Mouse (Mus musculus): Measurements from ENCODE around the gene Cyb5rl. TPM values are rescaled to one million over a fixed set of nuclear protein-coding genes. Genes with fewer than 3 reads are reported as not detected.

Gene Cyb5rl
- polyA plus RNA-seq, 1 experiment = 9.4 TPM

- no peaks in the 10 kb centered on the region for H3K27me3 ChIP-seq (ENCODE audit: control insufficient read depth, insufficient read depth, low read length)
- H3K4me1 ChIP-seq (replicated peaks; ENCODE audit: control insufficient read depth, insufficient read depth, low read length) = peaks cover 5% of the 10 kb centered on the region; the same call in 1 of the 2 replicates
- no peaks in the 10 kb centered on the region for H3K36me3 ChIP-seq (ENCODE audit: control insufficient read depth, insufficient read depth, low read length)
- WGBS = 97% methylated on average over 4 of the region's 4 CpGs
- no peak for DNase-seq
- H3K27ac ChIP-seq (ENCODE audit: control insufficient read depth, insufficient read depth, low read length) = no peak overlapping the region
- TF ChIP-seq CTCF (IDR thresholded peaks at IDR 0.05; ENCODE audit: borderline replicate concordance, control insufficient read depth, extremely low read depth, insufficient read depth, low read length, poor library complexity) = no peak
- no peak for TF ChIP-seq POLR2A (IDR thresholded peaks at IDR 0.05; ENCODE audit: control insufficient read depth, extremely low read depth, insufficient read depth, low read length, poor library complexity)
- H3K4me3 ChIP-seq (ENCODE audit: control insufficient read depth, insufficient read depth, low read length) = no peak overlapping the region
Observed at GRCm38 (mm10) chr4:107083126-107083525, 16.3 kb downstream of the Cyb5rl start.

GRCm38 (mm10) chr4:107084343-107084742, 17.6 kb downstream of the Cyb5rl start:
- H3K4me3 ChIP-seq (ENCODE audit: control insufficient read depth, insufficient read depth, low read length) = no peak overlapping the region
- H3K27ac ChIP-seq (ENCODE audit: control insufficient read depth, insufficient read depth, low read length) = no peak overlapping the region
- no peak for TF ChIP-seq POLR2A (IDR thresholded peaks at IDR 0.05; ENCODE audit: control insufficient read depth, extremely low read depth, insufficient read depth, low read length, poor library complexity)
- no peak for TF ChIP-seq CTCF (IDR thresholded peaks at IDR 0.05; ENCODE audit: borderline replicate concordance, control insufficient read depth, extremely low read depth, insufficient read depth, low read length, poor library complexity)
- H3K36me3 ChIP-seq (ENCODE audit: control insufficient read depth, insufficient read depth, low read length) = no peaks in the 10 kb centered on the region
- no peak for DNase-seq
- no peaks in the 10 kb centered on the region for H3K27me3 ChIP-seq (ENCODE audit: control insufficient read depth, insufficient read depth, low read length)
- WGBS = 70% methylated on average over 1 of the region's 1 CpGs
- peaks cover 5% of the 10 kb centered on the region; the same call in 1 of the 2 replicates for H3K4me1 ChIP-seq (replicated peaks; ENCODE audit: control insufficient read depth, insufficient read depth, low read length)

GRCm38 (mm10) chr4:107084858-107085257, 18.1 kb downstream of the Cyb5rl start:
- no peak overlapping the region for H3K27ac ChIP-seq (ENCODE audit: control insufficient read depth, insufficient read depth, low read length)
- no peak overlapping the region for H3K4me3 ChIP-seq (ENCODE audit: control insufficient read depth, insufficient read depth, low read length)
- H3K36me3 ChIP-seq (ENCODE audit: control insufficient read depth, insufficient read depth, low read length) = no peaks in the 10 kb centered on the region
- no peak for DNase-seq
- H3K4me1 ChIP-seq (replicated peaks; ENCODE audit: control insufficient read depth, insufficient read depth, low read length) = peaks cover 5% of the 10 kb centered on the region; the same call in 1 of the 2 replicates
- 77% methylated on average over 6 of the region's 6 CpGs for WGBS
- no peaks in the 10 kb centered on the region for H3K27me3 ChIP-seq (ENCODE audit: control insufficient read depth, insufficient read depth, low read length)
- TF ChIP-seq CTCF (IDR thresholded peaks at IDR 0.05; ENCODE audit: borderline replicate concordance, control insufficient read depth, extremely low read depth, insufficient read depth, low read length, poor library complexity) (no peak), POLR2A (IDR thresholded peaks at IDR 0.05; ENCODE audit: control insufficient read depth, extremely low read depth, insufficient read depth, low read length, poor library complexity) (no peak)

- 97% methylated on average over 14 of the region's 14 CpGs for WGBS
- no peak overlapping the region for H3K27ac ChIP-seq (ENCODE audit: control insufficient read depth, insufficient read depth, low read length)
- no peaks in the 10 kb centered on the region for H3K4me1 ChIP-seq (replicated peaks; ENCODE audit: control insufficient read depth, insufficient read depth, low read length)
- no peaks in the 10 kb centered on the region for H3K36me3 ChIP-seq (ENCODE audit: control insufficient read depth, insufficient read depth, low read length)
- TF ChIP-seq POLR2A (IDR thresholded peaks at IDR 0.05; ENCODE audit: control insufficient read depth, extremely low read depth, insufficient read depth, low read length, poor library complexity) (no peak), CTCF (IDR thresholded peaks at IDR 0.05; ENCODE audit: borderline replicate concordance, control insufficient read depth, extremely low read depth, insufficient read depth, low read length, poor library complexity) (no peak)
- no peak for DNase-seq
- no peaks in the 10 kb centered on the region for H3K27me3 ChIP-seq (ENCODE audit: control insufficient read depth, insufficient read depth, low read length)
- H3K4me3 ChIP-seq (ENCODE audit: control insufficient read depth, insufficient read depth, low read length) = no peak overlapping the region
Observed at GRCm38 (mm10) chr4:107091696-107092095, 24.9 kb downstream of the Cyb5rl start.

- 59% methylated on average over 16 of the region's 16 CpGs for WGBS
Observed at GRCm38 (mm10) chr4:107094484-107095187, 27.8 kb downstream of the Cyb5rl start.

GRCm38 (mm10) chr4:107096043-107096442, 29.3 kb downstream of the Cyb5rl start:
- no peaks in the 10 kb centered on the region for H3K36me3 ChIP-seq (ENCODE audit: control insufficient read depth, insufficient read depth, low read length)
- no peak overlapping the region for H3K4me3 ChIP-seq (ENCODE audit: control insufficient read depth, insufficient read depth, low read length)
- 12% methylated on average over 6 of the region's 6 CpGs for WGBS
- no peak overlapping the region for H3K27ac ChIP-seq (ENCODE audit: control insufficient read depth, insufficient read depth, low read length)
- H3K4me1 ChIP-seq (replicated peaks; ENCODE audit: control insufficient read depth, insufficient read depth, low read length) = no peaks in the 10 kb centered on the region; the same call in 1 of the 2 replicates
- H3K27me3 ChIP-seq (ENCODE audit: control insufficient read depth, insufficient read depth, low read length) = no peaks in the 10 kb centered on the region
- no peak for DNase-seq
- no peak for TF ChIP-seq POLR2A (IDR thresholded peaks at IDR 0.05; ENCODE audit: control insufficient read depth, extremely low read depth, insufficient read depth, low read length, poor library complexity)
- TF ChIP-seq CTCF (IDR thresholded peaks at IDR 0.05; ENCODE audit: borderline replicate concordance, control insufficient read depth, extremely low read depth, insufficient read depth, low read length, poor library complexity) = no peak

More at GRCm38 (mm10) chr4:107094484-107095187, 27.8 kb downstream of the Cyb5rl start:
- no peak overlapping the region for H3K4me3 ChIP-seq (ENCODE audit: control insufficient read depth, insufficient read depth, low read length)
- no peaks in the 10 kb centered on the region; the same call in 1 of the 2 replicates for H3K4me1 ChIP-seq (replicated peaks; ENCODE audit: control insufficient read depth, insufficient read depth, low read length)
- no peak overlapping the region for H3K27ac ChIP-seq (ENCODE audit: control insufficient read depth, insufficient read depth, low read length)
- no peaks in the 10 kb centered on the region for H3K27me3 ChIP-seq (ENCODE audit: control insufficient read depth, insufficient read depth, low read length)
- no peak for DNase-seq
- TF ChIP-seq POLR2A (IDR thresholded peaks at IDR 0.05; ENCODE audit: control insufficient read depth, extremely low read depth, insufficient read depth, low read length, poor library complexity) = no peak
- H3K36me3 ChIP-seq (ENCODE audit: control insufficient read depth, insufficient read depth, low read length) = no peaks in the 10 kb centered on the region

All from thymus, adult 2 months (tissue).